Mouse (Mus musculus) myocyte (in vitro differentiated cells): Measurements from ENCODE around the gene Vmn2r108. TPM values are rescaled to one million over a fixed set of nuclear protein-coding genes. Genes with fewer than 3 reads are reported as not detected.
"Not testable (repeated sequence)": the region's sequence is repeated elsewhere in the genome, so short reads cannot be mapped to it uniquely, and the experiment has no call there.

Experiments
- H3K27me3 ChIP-seq: one replicate; pipeline ENCODE4 v1.6.1; 2011; ENCODE audit not compliant: control insufficient read depth, insufficient read depth, insufficient read length
- H3K36me3 ChIP-seq: one replicate; pipeline ENCODE4 v1.6.1; 2011; ENCODE audit not compliant: control insufficient read depth, insufficient read depth
- H3K4me2 ChIP-seq: one replicate; pipeline ENCODE4 v1.6.1; 2011; ENCODE audit warnings: low read depth, control low read depth
- H3K4me3 ChIP-seq: one replicate; pipeline ENCODE4 v1.5.1; 2011; ENCODE audit warnings: mild to moderate bottlenecking, control low read depth, moderate library complexity
- H3K79me2 ChIP-seq: one replicate; pipeline ENCODE4 v1.6.1; 2011; ENCODE audit not compliant: control insufficient read depth, insufficient read depth
- H3ac ChIP-seq: one replicate; pipeline ENCODE4 v1.6.1; 2011; ENCODE audit not compliant: control insufficient read depth, insufficient read length
- CEBPB ChIP-seq: IDR thresholded peaks from 2 replicates; pipeline ENCODE4 v1.6.1; 2011; ENCODE audit warnings: mild to moderate bottlenecking, moderate library complexity; ENCODE audit not compliant: poor library complexity, insufficient read depth, severe bottlenecking
- E2F4 ChIP-seq: IDR thresholded peaks from one replicate; pipeline ENCODE4 v1.6.1; 2011; ENCODE audit warnings: mild to moderate bottlenecking, control low read depth, moderate library complexity; ENCODE audit not compliant: insufficient read depth
- MAX ChIP-seq: IDR thresholded peaks from one replicate; pipeline ENCODE4 v1.6.1; 2011; ENCODE audit warnings: low read depth, mild to moderate bottlenecking, control low read depth
- MYOD1 ChIP-seq, 3 experiments: IDR thresholded peaks; one replicate each; pipeline ENCODE4 v1.6.1; 2011; ENCODE audit warnings: control low read depth in 2 of 3, low read depth in 2 of 3, mild to moderate bottlenecking in 2 of 3, moderate library complexity in 1 of 3; ENCODE audit not compliant: insufficient read length in 2 of 3, control insufficient read depth in 1 of 3
- MYOG ChIP-seq, 3 experiments: IDR thresholded peaks; one replicate each; pipeline ENCODE4 v1.6.1; 2011; ENCODE audit warnings: control low read depth in 2 of 3, low read depth in 2 of 3, mild to moderate bottlenecking in 2 of 3; ENCODE audit not compliant: insufficient read length in 2 of 3, control insufficient read depth in 1 of 3, insufficient read depth in 1 of 3
- POLR2A ChIP-seq: IDR thresholded peaks from one replicate; pipeline ENCODE4 v1.6.1; 2011; ENCODE audit warnings: low read depth, mild to moderate bottlenecking, control low read depth, moderate library complexity; ENCODE audit not compliant: insufficient read length
- POLR2AphosphoS2 ChIP-seq: IDR thresholded peaks from one replicate; pipeline ENCODE4 v1.6.1; 2011; ENCODE audit warnings: low read depth, control low read depth; ENCODE audit not compliant: insufficient read length
- REST ChIP-seq: IDR thresholded peaks from one replicate; pipeline ENCODE4 v1.6.1; 2011; ENCODE audit warnings: mild to moderate bottlenecking, control low read depth, moderate library complexity; ENCODE audit not compliant: insufficient read depth, insufficient read length
- SRF ChIP-seq: IDR thresholded peaks from one replicate; pipeline ENCODE4 v1.6.1; 2011; ENCODE audit warnings: low read depth; ENCODE audit not compliant: control insufficient read depth, insufficient read length
- TCF12 ChIP-seq: IDR thresholded peaks from one replicate; pipeline ENCODE4 v1.6.1; 2011; ENCODE audit warnings: mild to moderate bottlenecking, control low read depth; ENCODE audit not compliant: poor library complexity, insufficient read depth, severe bottlenecking
- TCF3 ChIP-seq: IDR thresholded peaks from one replicate; pipeline ENCODE4 v1.6.1; 2011; ENCODE audit warnings: low read depth, control low read depth; ENCODE audit not compliant: insufficient read length
- USF1 ChIP-seq: IDR thresholded peaks from one replicate; pipeline ENCODE4 v1.6.1; 2011; ENCODE audit warnings: low read depth, mild to moderate bottlenecking, control low read depth, moderate library complexity
- polyA plus RNA-seq: library from polyadenylated mRNA; unstranded; fragments of >200 nt; fragmentation: generic; extraction: Trizol; gene quantifications from one replicate; pipeline ENCODE4 v1.2.1, GENCODE M21; 2012; ENCODE audit warnings: missing spikeins

Vmn2r108 gene
- not detected for polyA plus RNA-seq

DNA sequence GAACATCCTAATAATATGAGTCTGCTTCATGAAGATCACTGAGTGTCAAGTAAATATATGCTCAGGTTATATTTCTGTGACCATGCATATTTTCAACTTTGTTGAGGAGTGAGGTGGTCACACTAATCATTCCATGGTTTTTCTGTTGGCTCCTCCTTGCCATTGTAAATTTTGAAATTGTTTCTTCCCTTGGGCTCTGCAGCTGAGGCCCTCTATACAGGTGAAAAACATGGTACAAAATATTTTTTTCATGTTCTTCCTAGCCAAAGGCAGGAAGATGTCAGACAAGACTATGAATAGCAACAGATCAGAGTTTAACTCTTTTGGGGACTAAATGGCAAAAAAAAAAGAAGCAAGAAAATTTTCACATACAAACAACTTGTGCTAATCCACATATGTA is at the start of gene Vmn2r108:
Gene Vmn2r108, minus strand, starts transcription at position 101 of the 400 bp plus-strand sequence.
- no peak for TF ChIP-seq REST
- no peak for TF ChIP-seq POLR2A
- TF ChIP-seq E2F4: no peak
- no peak for TF ChIP-seq USF1
- TF ChIP-seq TCF12: no peak
- TF ChIP-seq CEBPB: no peak
- TF ChIP-seq SRF: no peak
- no peak for TF ChIP-seq MYOG (IDR thresholded peaks at IDR 0.05; ENCODE audit: control insufficient read depth in 1 of 3, insufficient read depth in 1 of 3, insufficient read length in 2 of 3, low read depth in 2 of 3)
- TF ChIP-seq TCF3: no peak
- no peak for TF ChIP-seq MAX
- no peak within 1 kb of the TSS for H3K4me3 ChIP-seq
- no peaks in the 10 kb centered on the region for H3K36me3 ChIP-seq
- H3ac ChIP-seq: no peak within 1 kb of the TSS
- H3K79me2 ChIP-seq: no peaks in the 10 kb centered on the region
- H3K4me2 ChIP-seq: no peak within 1 kb of the TSS
- no peaks in the 10 kb centered on the region for H3K27me3 ChIP-seq

DNA sequence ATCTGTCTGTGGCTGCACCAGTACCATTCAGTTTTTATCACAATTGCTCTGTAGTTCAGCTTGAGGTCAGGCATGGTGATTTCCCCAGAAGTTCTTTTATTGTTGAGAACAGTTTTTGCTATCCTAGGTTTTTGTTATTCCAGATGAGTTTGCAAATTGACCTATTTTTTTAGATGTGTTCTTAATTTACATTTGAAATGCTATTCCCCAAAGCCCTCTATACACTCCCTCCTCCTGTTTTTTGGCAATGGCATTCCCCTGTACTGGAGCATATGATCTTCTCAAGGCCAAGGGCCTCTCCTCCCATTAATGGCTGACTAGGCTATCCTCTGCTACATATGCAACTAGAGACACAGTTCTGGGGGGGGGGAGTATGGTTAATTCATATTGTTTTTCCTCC is 27.1 kb upstream of the Vmn2r108 start:
- H3K36me3 ChIP-seq, H3K4me3 ChIP-seq, H3K4me2 ChIP-seq, H3K79me2 ChIP-seq, H3K27me3 ChIP-seq, H3ac ChIP-seq: not testable (repeated sequence)

DNA sequence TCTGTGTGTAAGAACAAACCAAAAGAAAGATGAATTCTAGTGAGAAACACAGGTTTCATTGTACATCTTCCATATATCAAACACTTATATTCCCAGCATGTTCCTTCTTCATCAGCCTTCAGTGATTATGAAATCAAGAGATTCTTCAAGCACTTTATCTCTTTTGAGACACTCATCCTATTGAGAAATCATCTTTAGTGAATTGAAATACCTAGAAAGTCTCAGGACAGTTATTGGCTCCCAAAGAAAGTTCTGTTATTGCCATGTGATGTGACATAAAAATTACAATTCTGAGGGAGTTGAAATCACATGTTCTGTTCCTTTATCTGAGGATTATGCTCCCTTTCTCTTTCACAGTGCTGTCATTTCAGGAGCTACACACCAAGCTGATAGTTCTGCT is 16.7 kb upstream of the Vmn2r108 start, which contains the start of gene Vmn1r225:
Gene Vmn1r225, plus strand, starts transcription at position 301 of the 400 bp plus-strand sequence.
- no peak for TF ChIP-seq USF1
- TF ChIP-seq TCF12: no peak
- TF ChIP-seq POLR2AphosphoS2: no peak
- no peak for TF ChIP-seq CEBPB
- no peak for TF ChIP-seq MYOG (IDR thresholded peaks at IDR 0.05; ENCODE audit: control insufficient read depth in 1 of 3, insufficient read depth in 1 of 3, insufficient read length in 2 of 3, low read depth in 2 of 3)
- no peak for TF ChIP-seq REST
- TF ChIP-seq E2F4: no peak
- Histone ChIP-seq H3K4me3 (no peak within 1 kb of the TSS), H3K27me3 (no peaks in the 10 kb centered on the region), H3ac (no peak within 1 kb of the TSS), H3K79me2 (no peaks in the 10 kb centered on the region), H3K36me3 (no peaks in the 10 kb centered on the region), H3K4me2 (no peak within 1 kb of the TSS)

DNA sequence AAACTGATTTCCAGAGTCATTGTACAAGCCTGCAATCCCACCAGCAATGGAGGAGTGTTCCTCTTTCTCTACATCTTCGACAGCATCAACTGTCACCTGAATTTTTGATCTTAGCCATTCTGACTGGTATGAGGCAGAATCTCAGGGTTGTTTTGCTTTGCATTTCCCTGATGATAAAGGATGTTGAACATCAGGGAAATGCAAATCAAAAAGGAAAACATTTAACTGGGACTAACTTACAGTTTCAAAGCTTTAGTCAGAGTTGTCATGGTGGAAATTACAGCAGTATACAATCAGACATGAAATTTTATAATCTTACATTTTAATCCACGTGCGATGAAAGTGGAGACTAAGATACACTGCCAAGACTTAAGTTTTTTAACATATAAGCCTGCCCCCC is 7.8 kb downstream of the Vmn2r108 start:
- TF ChIP-seq TCF12 (no peak), MYOD1 (IDR thresholded peaks at IDR 0.05; ENCODE audit: control insufficient read depth in 1 of 3, insufficient read length in 2 of 3, low read depth in 2 of 3) (no peak), SRF (no peak), POLR2AphosphoS2 (no peak), MYOG (IDR thresholded peaks at IDR 0.05; ENCODE audit: control insufficient read depth in 1 of 3, insufficient read depth in 1 of 3, insufficient read length in 2 of 3, low read depth in 2 of 3) (no peak), CEBPB (no peak), TCF3 (no peak), MAX (no peak), POLR2A (no peak), E2F4 (no peak), REST (no peak), USF1 (no peak)
- Histone ChIP-seq H3K4me2 (no peak overlapping the region), H3ac (no peak overlapping the region), H3K4me3 (no peak overlapping the region), H3K79me2 (no peaks in the 10 kb centered on the region), H3K36me3 (no peaks in the 10 kb centered on the region), H3K27me3 (no peaks in the 10 kb centered on the region)

DNA sequence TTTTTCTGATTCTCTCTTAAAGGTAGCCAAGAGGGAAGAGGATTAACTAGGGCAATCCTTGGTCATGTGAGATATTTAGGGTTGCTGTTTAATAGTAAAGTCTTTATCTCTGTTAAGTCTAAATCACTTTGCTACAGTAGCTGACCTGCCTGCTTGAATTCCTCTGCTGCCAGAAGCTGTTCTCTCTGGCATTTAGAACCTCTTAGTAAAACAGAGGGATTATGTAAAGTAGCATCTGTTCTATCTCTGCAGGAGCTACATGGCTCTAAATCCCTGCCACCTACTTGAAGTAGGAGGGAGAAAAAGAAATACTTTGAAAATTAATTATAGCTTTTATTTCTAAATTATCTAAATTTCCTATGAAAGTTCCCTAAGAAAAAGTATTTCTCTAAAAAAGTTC is 41.9 kb downstream of the Vmn2r108 start:
- Histone ChIP-seq H3K27me3 (no peaks in the 10 kb centered on the region), H3K79me2 (no peaks in the 10 kb centered on the region), H3K4me3 (no peak overlapping the region), H3ac (no peak overlapping the region), H3K4me2 (no peak overlapping the region), H3K36me3 (no peaks in the 10 kb centered on the region)
- TF ChIP-seq SRF: no peak
- TF ChIP-seq TCF12: no peak
- no peak for TF ChIP-seq POLR2AphosphoS2
- TF ChIP-seq TCF3: no peak
- no peak for TF ChIP-seq MAX
- TF ChIP-seq POLR2A: no peak
- no peak for TF ChIP-seq MYOG (IDR thresholded peaks at IDR 0.05; ENCODE audit: control insufficient read depth in 1 of 3, insufficient read depth in 1 of 3, insufficient read length in 2 of 3, low read depth in 2 of 3)
- no peak for TF ChIP-seq REST
- no peak for TF ChIP-seq USF1
- no peak for TF ChIP-seq CEBPB
- TF ChIP-seq MYOD1 (IDR thresholded peaks at IDR 0.05; ENCODE audit: control insufficient read depth in 1 of 3, insufficient read length in 2 of 3, low read depth in 2 of 3): no peak
- TF ChIP-seq E2F4: no peak
